Mouse (Mus musculus) forebrain, embryonic 12.5 days (tissue): ENCODE data around the gene Tmem184b. TPM values are rescaled to one million over a fixed set of nuclear protein-coding genes. Genes with fewer than 3 reads are reported as not detected.

Source experiments
- ATAC-seq: fragments of 200-750 bp; cut with Nextera tagmentation; 2 replicates; pipeline ENCODE4 v1.8.0; 2017; ENCODE audit warnings: moderate TSS enrichment; ENCODE audit not compliant: low FRiP score
- H3K27ac ChIP-seq: fragments of 300-500 bp; sonication (generic); 2 replicates; pipeline ENCODE4 v1.5.1; 2016; ENCODE audit warnings: mild to moderate bottlenecking
- H3K27me3 ChIP-seq: fragments of 300-500 bp; sonication (generic); 2 replicates; pipeline ENCODE4 v1.6.1; 2016; ENCODE audit warnings: mild to moderate bottlenecking
- H3K36me3 ChIP-seq: fragments of 300-500 bp; sonication (generic); replicated peaks from 2 replicates; pipeline ENCODE4 v1.6.1; 2016; ENCODE audit warnings: mild to moderate bottlenecking
- H3K4me1 ChIP-seq: fragments of 300-500 bp; sonication (generic); 2 replicates; pipeline ENCODE4 v1.6.1; 2016
- H3K4me2 ChIP-seq: fragments of 300-500 bp; sonication (generic); 2 replicates; pipeline ENCODE4 v1.6.1; 2016; ENCODE audit warnings: mild to moderate bottlenecking, moderate library complexity
- H3K4me3 ChIP-seq: fragments of 300-500 bp; sonication (generic); replicated peaks from 2 replicates; pipeline ENCODE4 v1.5.1; 2016; ENCODE audit warnings: mild to moderate bottlenecking
- H3K9ac ChIP-seq: fragments of 300-500 bp; sonication (generic); 2 replicates; pipeline ENCODE4 v1.6.1; 2016; ENCODE audit warnings: mild to moderate bottlenecking
- H3K9me3 ChIP-seq: fragments of 300-500 bp; sonication (generic); 2 replicates; pipeline ENCODE4 v1.6.1; 2016
- WGBS: fragments of 180-500 bp; shearing (Covaris S2); methylation state at CpG from one replicate; pipeline ENCODE4 v1.1.7; 2016; 5-methylcytosine and 5-hydroxymethylcytosine counted together
- polyA plus RNA-seq: library from polyadenylated mRNA; unstranded; fragments of >200 nt; fragmentation: Nextera tagmentation; extraction: Ambion mirVana; gene quantifications from 2 replicates; pipeline ENCODE4 v1.2.1, GENCODE M21; 2016

Tmem184b gene
- polyA plus RNA-seq, 1 experiment from 2014 or later = 43.6 TPM

- Histone ChIP-seq H3K27ac (no peak overlapping the region), H3K36me3 (peaks cover 10% of the 10 kb centered on the region), H3K4me3 (no peak overlapping the region), H3K9ac (no peak overlapping the region), H3K4me2 (no peak overlapping the region), H3K27me3 (no peaks in the 10 kb centered on the region), H3K9me3 (no peaks in the 10 kb centered on the region), H3K4me1 (peaks cover 30% of the 10 kb centered on the region)
- WGBS = 87% methylated on average over 5 of the region's 5 CpGs
- no peak for ATAC-seq
These were observed 10.8 kb downstream of the Tmem184b start for GRCm38 (mm10) chr15:79392527-79392926.

DNA sequence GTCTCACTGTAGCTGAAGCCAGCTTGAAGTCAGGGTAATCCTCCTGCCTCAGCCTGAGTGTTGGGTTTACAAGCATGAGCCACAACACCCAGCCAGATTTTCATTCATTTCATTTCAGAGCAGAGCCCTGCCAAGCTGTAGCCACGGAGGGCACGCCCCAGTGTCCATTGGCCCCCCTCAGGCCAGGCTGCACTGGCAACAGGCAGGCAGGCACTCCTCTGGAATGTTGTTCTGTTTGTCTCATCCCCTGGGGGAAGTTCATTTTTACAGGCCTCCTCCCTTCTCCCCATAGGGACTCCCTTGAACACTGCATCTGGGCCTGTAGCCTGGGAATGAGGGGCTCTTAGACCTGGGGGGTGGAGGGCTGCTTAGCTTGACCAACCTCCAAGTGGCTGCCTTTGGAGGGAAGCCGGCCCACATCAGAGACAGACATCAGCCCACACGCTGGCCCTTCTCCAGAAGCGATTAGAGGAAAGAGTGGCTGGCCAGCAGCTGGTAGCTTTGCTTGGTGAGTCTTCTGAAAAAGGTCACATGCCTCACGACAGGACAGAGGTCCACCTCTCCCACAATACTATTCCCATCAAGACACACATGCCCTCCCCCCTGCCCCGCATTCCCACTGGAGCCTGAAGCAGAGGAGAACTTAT, 11.8 kb downstream of the Tmem184b start:
- Histone ChIP-seq H3K4me1 (peaks cover 30% of the 10 kb centered on the region), H3K9me3 (no peaks in the 10 kb centered on the region), H3K36me3 (0 out of 2 replicates have a peak, but pooled peaks cover 3% of the 10 kb centered on the region), H3K9ac (no peak overlapping the region), H3K4me3 (no peak overlapping the region), H3K4me2 (no peak overlapping the region), H3K27me3 (no peaks in the 10 kb centered on the region), H3K27ac (no peak overlapping the region)
- ATAC-seq = no peak
- 69% methylated on average over 7 of the region's 7 CpGs for WGBS

GRCm38 (mm10) chr15:79390434-79390833, 12.9 kb downstream of the Tmem184b start:
- no peak overlapping the region for H3K4me2 ChIP-seq
- no peaks in the 10 kb centered on the region for H3K36me3 ChIP-seq
- no peaks in the 10 kb centered on the region for H3K9me3 ChIP-seq
- WGBS = 87% methylated on average over 6 of the region's 6 CpGs
- H3K27me3 ChIP-seq = no peaks in the 10 kb centered on the region
- no peak overlapping the region for H3K27ac ChIP-seq
- peaks cover 30% of the 10 kb centered on the region for H3K4me1 ChIP-seq
- no peak overlapping the region for H3K9ac ChIP-seq
- no peak for ATAC-seq
- no peak overlapping the region for H3K4me3 ChIP-seq

- no peak for ATAC-seq
- 90% methylated on average over 6 of the region's 6 CpGs for WGBS
These were observed 15.2 kb downstream of the Tmem184b start for GRCm38 (mm10) chr15:79388171-79388570.

DNA sequence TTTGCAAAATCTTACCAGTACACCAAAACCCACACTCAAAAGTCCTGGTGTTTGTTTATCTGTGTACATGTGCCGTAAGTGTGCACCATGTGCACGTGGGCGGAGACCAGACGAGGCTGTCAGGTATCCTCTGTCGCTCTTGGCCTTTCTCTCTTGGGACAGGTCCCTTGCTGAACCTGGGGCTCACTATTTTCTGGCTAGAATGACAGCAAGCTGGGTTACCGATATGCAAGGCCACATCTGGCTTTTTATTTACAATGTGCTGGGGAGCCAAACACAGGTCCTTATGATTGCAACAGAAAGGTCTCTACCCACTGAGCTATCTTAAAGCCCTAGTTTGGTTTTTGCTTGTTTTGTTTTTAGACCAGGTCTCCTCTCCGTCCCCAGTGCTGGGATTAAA, 15.8 kb downstream of the Tmem184b start:
- no peaks in the 10 kb centered on the region for H3K36me3 ChIP-seq
- H3K27me3 ChIP-seq = no peaks in the 10 kb centered on the region
- no peak overlapping the region for H3K4me2 ChIP-seq
- H3K9me3 ChIP-seq = no peaks in the 10 kb centered on the region
- no peak overlapping the region for H3K27ac ChIP-seq
- no peak overlapping the region for H3K4me3 ChIP-seq
- peaks cover 13% of the 10 kb centered on the region; the same call in 1 of the 2 replicates for H3K4me1 ChIP-seq
- 89% methylated on average over 7 of the region's 7 CpGs for WGBS
- ATAC-seq = no peak
- no peak overlapping the region for H3K9ac ChIP-seq

More at GRCm38 (mm10) chr15:79388171-79388570, 15.2 kb downstream of the Tmem184b start:
- Histone ChIP-seq H3K9me3 (no peaks in the 10 kb centered on the region), H3K9ac (no peak overlapping the region), H3K4me3 (no peak overlapping the region), H3K4me2 (no peak overlapping the region), H3K27ac (no peak overlapping the region), H3K4me1 (peaks cover 16% of the 10 kb centered on the region; the same call in 1 of the 2 replicates), H3K36me3 (no peaks in the 10 kb centered on the region), H3K27me3 (no peaks in the 10 kb centered on the region)

GRCm38 (mm10) chr15:79387081-79387480, 16.3 kb downstream of the Tmem184b start:
- no peak overlapping the region for H3K9ac ChIP-seq
- 76% methylated on average over 6 of the region's 6 CpGs for WGBS
- H3K4me1 ChIP-seq = peaks cover 9% of the 10 kb centered on the region; the same call in 1 of the 2 replicates
- H3K36me3 ChIP-seq = no peaks in the 10 kb centered on the region
- H3K27ac ChIP-seq = no peak overlapping the region
- ATAC-seq = no peak
- H3K4me3 ChIP-seq = no peak overlapping the region
- no peaks in the 10 kb centered on the region for H3K9me3 ChIP-seq
- no peak overlapping the region for H3K4me2 ChIP-seq
- no peaks in the 10 kb centered on the region for H3K27me3 ChIP-seq

DNA sequence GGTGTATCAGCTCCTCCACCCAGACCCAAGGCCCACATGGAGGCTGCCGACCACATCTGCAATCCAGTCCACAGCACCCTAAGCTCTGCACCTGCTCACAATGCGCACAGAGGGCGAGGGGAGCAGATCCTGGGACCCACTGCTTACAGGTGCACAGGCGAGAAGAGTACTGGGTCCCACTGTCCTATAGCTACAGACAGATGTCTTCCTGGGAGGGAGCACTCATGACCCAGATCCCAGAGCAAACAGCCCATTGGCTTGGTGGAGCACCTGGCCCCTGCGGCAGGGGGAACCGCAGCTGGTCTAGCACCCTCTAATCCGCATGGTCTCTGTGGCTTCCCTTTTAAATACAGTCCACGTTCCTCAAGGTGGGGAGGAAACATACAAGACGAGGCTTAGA, 21.7 kb downstream of the Tmem184b start:
- WGBS = 90% methylated on average over 9 of the region's 9 CpGs
- Histone ChIP-seq H3K27me3 (no peaks in the 10 kb centered on the region), H3K4me3 (no peak overlapping the region), H3K9me3 (no peaks in the 10 kb centered on the region), H3K4me2 (no peak overlapping the region), H3K36me3 (peaks cover 17% of the 10 kb centered on the region), H3K27ac (no peak overlapping the region), H3K4me1 (peaks cover 7% of the 10 kb centered on the region; the same call in 1 of the 2 replicates), H3K9ac (no peak overlapping the region)
- no peak for ATAC-seq

DNA sequence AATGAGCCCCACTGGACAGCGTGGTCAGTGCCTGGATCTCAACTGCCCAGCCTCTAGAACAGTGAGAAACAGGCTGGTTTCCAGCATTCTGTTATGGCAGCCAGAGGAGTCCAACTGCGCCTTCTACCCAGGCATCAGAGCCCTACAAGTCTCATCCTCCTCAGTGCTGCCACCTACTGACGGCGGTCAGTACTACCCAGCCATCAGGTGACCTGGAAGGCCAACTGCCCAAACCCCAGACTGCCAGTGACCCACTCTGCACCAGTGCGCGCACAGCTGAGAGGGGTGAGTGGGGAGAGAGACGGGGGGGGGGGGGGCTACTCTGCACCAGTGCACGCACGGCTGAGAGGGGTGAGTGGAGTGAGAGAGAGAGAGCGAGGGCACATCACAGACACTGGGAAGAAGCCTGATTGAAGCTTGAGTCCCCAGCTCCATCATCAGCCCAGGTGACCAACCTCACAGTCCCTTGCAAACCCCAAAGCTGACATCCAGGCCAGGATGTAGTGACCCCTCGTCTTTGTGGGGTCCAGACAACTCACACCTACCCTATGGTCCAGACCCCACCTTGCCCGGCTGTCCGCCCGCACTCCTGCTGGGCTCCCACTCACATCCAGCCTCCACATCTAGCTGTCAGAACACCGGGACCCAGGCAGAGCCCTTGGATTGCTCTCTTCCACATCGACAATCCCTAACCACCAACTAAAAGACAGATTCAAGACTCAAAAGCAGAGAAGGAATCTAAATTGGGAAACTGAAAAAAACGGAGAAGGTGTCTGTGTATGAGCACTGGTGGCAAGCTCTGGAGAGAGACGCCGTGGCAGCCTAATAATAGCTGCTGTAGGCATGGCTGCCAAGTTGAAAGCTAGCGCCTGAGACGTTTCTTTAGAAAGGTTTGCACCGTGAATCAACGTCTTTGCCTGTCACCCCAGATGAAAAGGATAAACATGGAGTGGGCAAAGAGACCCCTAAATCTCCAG, 22.6 kb downstream of the Tmem184b start:
- Histone ChIP-seq H3K4me3 (no peak overlapping the region), H3K9ac (no peak overlapping the region), H3K27ac (no peak overlapping the region), H3K4me1 (peaks cover 7% of the 10 kb centered on the region; the same call in 1 of the 2 replicates), H3K9me3 (no peaks in the 10 kb centered on the region), H3K27me3 (no peaks in the 10 kb centered on the region), H3K36me3 (peaks cover 24% of the 10 kb centered on the region), H3K4me2 (no peak overlapping the region)
- WGBS = 55% methylated on average over 23 of the region's 23 CpGs
- no peak for ATAC-seq

- no peaks in the 10 kb centered on the region for H3K9me3 ChIP-seq
- peaks cover 28% of the 10 kb centered on the region for H3K36me3 ChIP-seq
- no peak for ATAC-seq
- no peak overlapping the region for H3K27ac ChIP-seq
- peaks cover 12% of the 10 kb centered on the region; the same call in 1 of the 2 replicates for H3K4me1 ChIP-seq
- WGBS = 92% methylated on average over 7 of the region's 7 CpGs
- no peak overlapping the region for H3K9ac ChIP-seq
- no peak overlapping the region for H3K4me3 ChIP-seq
- H3K4me2 ChIP-seq = no peak overlapping the region
- H3K27me3 ChIP-seq = no peaks in the 10 kb centered on the region
These were observed 23.7 kb downstream of the Tmem184b start for GRCm38 (mm10) chr15:79379658-79380057.

DNA sequence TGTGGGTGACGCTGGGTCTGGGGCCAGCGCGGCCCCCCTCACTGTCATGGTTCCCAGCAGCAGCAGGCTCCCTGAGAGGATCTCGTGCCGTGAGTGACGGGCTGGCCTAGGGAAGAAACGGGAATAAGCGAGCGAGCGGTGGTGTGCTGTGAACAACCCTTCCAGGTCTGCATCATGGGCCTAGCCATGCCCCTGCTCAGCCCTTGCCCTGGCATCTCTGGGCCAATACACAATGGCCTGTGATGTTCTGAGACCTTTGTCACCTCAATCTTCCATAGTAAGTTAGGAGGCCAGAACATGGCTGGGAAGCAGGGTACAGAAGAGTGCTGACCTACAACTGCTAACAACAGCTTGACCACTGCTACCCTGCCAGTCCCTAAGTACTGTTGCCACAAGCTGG, 24.8 kb downstream of the Tmem184b start:
- H3K36me3 ChIP-seq = peaks cover 37% of the 10 kb centered on the region
- H3K9me3 ChIP-seq = no peaks in the 10 kb centered on the region
- H3K4me1 ChIP-seq = peaks cover 12% of the 10 kb centered on the region; the same call in 1 of the 2 replicates
- no peak overlapping the region for H3K4me2 ChIP-seq
- H3K9ac ChIP-seq = no peak overlapping the region
- WGBS = 92% methylated on average over 10 of the region's 10 CpGs
- ATAC-seq = no peak
- H3K4me3 ChIP-seq = no peak overlapping the region
- no peaks in the 10 kb centered on the region for H3K27me3 ChIP-seq
- no peak overlapping the region for H3K27ac ChIP-seq

- Histone ChIP-seq H3K27me3 (no peaks in the 10 kb centered on the region), H3K9me3 (no peaks in the 10 kb centered on the region), H3K4me2 (no peak overlapping the region), H3K4me1 (peaks cover 12% of the 10 kb centered on the region; the same call in 1 of the 2 replicates), H3K4me3 (no peak overlapping the region), H3K27ac (no peak overlapping the region), H3K9ac (no peak overlapping the region), H3K36me3 (peaks cover 45% of the 10 kb centered on the region)
- ATAC-seq = no peak
- 95% methylated on average over 6 of the region's 6 CpGs for whole genome bisulfite sequencing
These were observed 25.7 kb downstream of the Tmem184b start for GRCm38 (mm10) chr15:79377681-79378080.

- Histone ChIP-seq H3K4me1 (0 out of 2 replicates have a peak, but pooled peaks cover 5% of the 10 kb centered on the region), H3K4me3 (no peak overlapping the region), H3K9ac (no peak overlapping the region), H3K4me2 (no peak overlapping the region), H3K9me3 (no peaks in the 10 kb centered on the region), H3K27ac (no peak overlapping the region), H3K36me3 (peaks cover 64% of the 10 kb centered on the region), H3K27me3 (no peaks in the 10 kb centered on the region)
- 59% methylated on average over 3 of the region's 3 CpGs for WGBS
- ATAC-seq = no peak
These were observed 28.6 kb downstream of the Tmem184b start for GRCm38 (mm10) chr15:79374760-79375159.
